Mouse (Mus musculus) embryonic fibroblast, embryonic 13.5 days (primary cell): ENCODE measurements around the gene Hcn3.

Experiments used
- CTCF ChIP-seq: IDR thresholded peaks from 2 replicates; pipeline ENCODE4 v1.5.1; 2011; ENCODE audit warnings: mild to moderate bottlenecking, control low read depth, low read length, moderate library complexity, borderline replicate concordance; ENCODE audit not compliant: insufficient read depth
- POLR2A ChIP-seq: IDR thresholded peaks from 2 replicates; pipeline ENCODE4 v1.6.1; 2011; ENCODE audit warnings: low read depth, mild to moderate bottlenecking, control low read depth, low read length, moderate library complexity

- TF ChIP-seq POLR2A (no peak), CTCF (no peak)
Observed at GRCm38 (mm10) chr3:89123313-89123712, 36.7 kb downstream of the Hcn3 start.
